Mouse (Mus musculus) lung, postnatal 0 days (tissue): ENCODE results near the gene Gm20388.

Experiments used
- CTCF ChIP-seq: IDR thresholded peaks from 2 replicates; pipeline ENCODE4 v1.5.1; 2016; ENCODE audit warnings: antibody characterized with exemption, mild to moderate bottlenecking
- EP300 ChIP-seq: IDR thresholded peaks from 2 replicates; pipeline ENCODE4 v1.6.1; 2016; ENCODE audit warnings: antibody characterized with exemption, mild to moderate bottlenecking, control low read depth

- TF ChIP-seq EP300 (no peak), CTCF (peak; percentile 18; the same call in 1 of the 2 replicates)
These were observed 2314.0 kb downstream of the Gm20388 start for GRCm38 (mm10) chr8:122224650-122225022.
